Mouse (Mus musculus) neural tube, embryonic 14.5 days (tissue): ENCODE measurements around the gene Myl6b. TPM values are rescaled to one million over a fixed set of nuclear protein-coding genes. Genes with fewer than 3 reads are reported as not detected.

Source experiments
- ATAC-seq: fragments of 200-750 bp; cut with Nextera tagmentation; 2 replicates; pipeline ENCODE4 v1.8.0; 2017; ENCODE audit warnings: low read depth, mild to moderate bottlenecking, moderate TSS enrichment, moderate library complexity
- H3K27ac ChIP-seq: fragments of 300-500 bp; sonication (generic); 2 replicates; pipeline ENCODE4 v1.5.1; 2014; ENCODE audit warnings: low read depth, mild to moderate bottlenecking, control low read depth, low read length, moderate library complexity, mixed read lengths
- H3K27me3 ChIP-seq: fragments of 300-500 bp; sonication (generic); 2 replicates; pipeline ENCODE4 v1.6.1; 2014; ENCODE audit warnings: low read length; ENCODE audit not compliant: control insufficient read depth, insufficient read depth
- H3K36me3 ChIP-seq: fragments of 300-500 bp; sonication (generic); 2 replicates; pipeline ENCODE4 v1.6.1; 2014; ENCODE audit warnings: low read length, mixed read lengths; ENCODE audit not compliant: control insufficient read depth, insufficient read depth
- H3K4me1 ChIP-seq: fragments of 300-500 bp; sonication (generic); 2 replicates; pipeline ENCODE4 v1.6.1; 2014; ENCODE audit warnings: low read length; ENCODE audit not compliant: control insufficient read depth, insufficient read depth
- H3K4me2 ChIP-seq: fragments of 300-500 bp; sonication (generic); 2 replicates; pipeline ENCODE4 v1.6.1; 2014; ENCODE audit warnings: mild to moderate bottlenecking, low read depth, low read length, control low read depth
- H3K4me3 ChIP-seq: fragments of 300-500 bp; sonication (generic); 2 replicates; pipeline ENCODE4 v1.5.1; 2014; ENCODE audit warnings: low read depth, low read length, control low read depth, mixed read lengths
- H3K9ac ChIP-seq: fragments of 300-500 bp; sonication (generic); replicated peaks from 2 replicates; pipeline ENCODE4 v1.6.1; 2014; ENCODE audit warnings: low read depth, mild to moderate bottlenecking, control low read depth, low read length, mixed read lengths
- H3K9me3 ChIP-seq: fragments of 300-500 bp; sonication (generic); 2 replicates; pipeline ENCODE4 v1.6.1; 2016; ENCODE audit warnings: low read length; ENCODE audit not compliant: control insufficient read depth
- WGBS: fragments of 180-500 bp; shearing (Covaris S2); extraction: QIAGEN DNeasy Blood & Tissue Kit; methylation state at CpG from one replicate; pipeline ENCODE4 v1.1.7; 2014; 5-methylcytosine and 5-hydroxymethylcytosine counted together
- polyA plus RNA-seq: library from polyadenylated mRNA; unstranded; fragments of >200 nt; fragmentation: Nextera tagmentation; extraction: Ambion mirVana; gene quantifications from 2 replicates; pipeline ENCODE4 v1.2.1, GENCODE M21; 2014

Myl6b gene
- polyA plus RNA-seq, 1 experiment from 2014 or later = 8.9 TPM

DNA sequence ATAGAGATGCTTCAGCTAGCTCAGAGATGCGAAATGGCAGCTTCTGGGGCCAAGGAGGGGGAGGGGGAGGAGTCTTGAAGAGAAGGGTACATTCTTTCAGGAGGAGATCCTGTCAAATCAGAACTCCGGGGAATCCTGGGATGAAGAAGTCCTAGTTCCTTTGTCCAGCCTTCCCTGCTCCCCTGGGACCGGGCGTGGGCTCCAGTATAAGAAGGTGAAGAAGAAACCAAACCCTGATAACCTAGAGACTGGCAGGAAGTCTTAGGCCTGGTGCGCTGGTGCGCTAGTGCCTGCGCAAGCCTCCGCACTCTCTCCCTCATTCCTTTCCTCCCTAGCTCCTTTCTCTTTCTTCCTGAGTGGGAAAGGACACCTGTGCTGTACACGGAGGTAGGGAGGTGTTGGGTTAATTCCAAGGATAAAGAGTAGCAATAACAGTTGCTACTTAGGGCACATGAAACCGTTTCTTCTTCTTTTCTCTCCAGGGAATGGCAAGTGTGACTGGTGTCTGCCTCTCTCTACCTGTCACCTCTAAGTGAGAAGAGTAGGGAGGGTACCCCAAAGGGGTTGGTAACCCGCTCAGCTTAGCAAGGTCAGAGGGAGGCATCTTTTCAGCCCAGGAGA, 25.7 kb upstream of the Myl6b start:
- Histone ChIP-seq H3K27ac (peak overlapping the region; percentile 56), H3K36me3 (no peaks in the 10 kb centered on the region)

GRCm38 (mm10) chr10:128522351-128522750, 23.9 kb upstream of the Myl6b start:
- 76% methylated on average over 6 of the region's 6 CpGs for WGBS

More for the DNA sequence above, 25.7 kb upstream of the Myl6b start:
- no peaks in the 10 kb centered on the region for H3K27me3 ChIP-seq
- ATAC-seq = no peak
- no peaks in the 10 kb centered on the region for H3K9me3 ChIP-seq
- peak overlapping the region; percentile 62 for H3K9ac ChIP-seq
- 13% methylated on average over 11 of the region's 11 CpGs for WGBS
- peak overlapping the region; percentile 65 for H3K4me3 ChIP-seq
- H3K4me1 ChIP-seq = peaks cover 7% of the 10 kb centered on the region; the same call in 1 of the 2 replicates
- H3K4me2 ChIP-seq = peak overlapping the region; percentile 99

GRCm38 (mm10) chr10:128520591-128520990, 22.1 kb upstream of the Myl6b start:
- Histone ChIP-seq H3K4me1 (0 out of 2 replicates have a peak, but pooled peaks cover 3% of the 10 kb centered on the region), H3K36me3 (0 out of 2 replicates have a peak, but pooled peaks cover 6% of the 10 kb centered on the region), H3K4me3 (no peak overlapping the region), H3K9ac (no peak overlapping the region), H3K27ac (no peak overlapping the region), H3K9me3 (no peaks in the 10 kb centered on the region), H3K27me3 (no peaks in the 10 kb centered on the region; the same call in 1 of the 2 replicates), H3K4me2 (no peak overlapping the region)
- no peak for ATAC-seq
- WGBS = 86% methylated on average over 16 of the region's 16 CpGs

More at GRCm38 (mm10) chr10:128522351-128522750, 23.9 kb upstream of the Myl6b start:
- no peaks in the 10 kb centered on the region for H3K9me3 ChIP-seq
- ATAC-seq = no peak
- no peaks in the 10 kb centered on the region for H3K27me3 ChIP-seq
- peaks cover 7% of the 10 kb centered on the region; the same call in 1 of the 2 replicates for H3K4me1 ChIP-seq
- H3K4me3 ChIP-seq = no peak overlapping the region
- no peaks in the 10 kb centered on the region for H3K36me3 ChIP-seq
- no peak overlapping the region for H3K27ac ChIP-seq
- no peak overlapping the region for H3K9ac ChIP-seq
- H3K4me2 ChIP-seq = no peak overlapping the region

DNA sequence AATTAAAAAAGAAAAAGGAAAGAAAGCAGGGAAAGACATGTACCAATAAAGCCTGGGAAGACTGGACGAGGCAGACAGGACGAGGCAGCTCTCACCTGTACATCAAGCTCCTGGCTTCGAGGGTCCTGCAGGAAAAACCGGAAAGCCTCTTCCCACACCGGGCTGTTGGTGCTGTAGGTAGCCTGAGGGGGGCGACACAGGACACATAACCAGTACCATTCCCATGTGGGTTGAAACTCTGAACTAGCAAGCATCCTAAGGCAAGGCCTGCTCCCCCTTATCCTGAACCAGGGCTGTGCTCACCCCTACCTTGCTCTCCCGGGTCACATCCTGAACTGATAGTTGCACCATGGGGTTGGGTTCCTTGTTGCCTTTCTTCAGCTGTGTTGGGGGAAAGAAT, 20.3 kb upstream of the Myl6b start:
- H3K9ac ChIP-seq = no peak overlapping the region
- no peak overlapping the region for H3K27ac ChIP-seq
- H3K4me1 ChIP-seq = no peaks in the 10 kb centered on the region
- WGBS = 77% methylated on average over 7 of the region's 7 CpGs
- no peaks in the 10 kb centered on the region; the same call in 1 of the 2 replicates for H3K27me3 ChIP-seq
- no peak for ATAC-seq
- no peak overlapping the region for H3K4me3 ChIP-seq
- 0 out of 2 replicates have a peak, but pooled peaks cover 6% of the 10 kb centered on the region for H3K36me3 ChIP-seq
- no peaks in the 10 kb centered on the region for H3K9me3 ChIP-seq
- H3K4me2 ChIP-seq = no peak overlapping the region

DNA sequence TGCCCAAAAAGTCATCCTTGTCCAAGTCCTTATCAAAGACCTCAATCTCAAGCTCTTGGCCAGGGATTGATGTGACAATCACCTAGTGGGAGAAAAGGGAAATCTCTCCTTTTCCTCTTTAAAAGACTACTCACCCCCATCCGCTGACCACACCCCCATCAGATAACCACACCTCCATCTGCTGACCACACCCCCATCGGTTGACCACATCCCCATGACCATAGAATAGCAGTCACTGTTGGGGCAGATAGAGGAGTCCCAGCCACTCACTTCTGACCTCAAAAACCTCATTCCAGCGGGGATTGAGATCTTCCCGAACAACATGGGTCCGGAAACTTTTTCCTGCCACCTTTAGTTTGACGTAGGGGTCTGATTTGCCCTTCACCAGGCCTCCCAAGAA, 18.2 kb upstream of the Myl6b start:
- no peak overlapping the region for H3K27ac ChIP-seq
- peaks cover 15% of the 10 kb centered on the region; the same call in 1 of the 2 replicates for H3K36me3 ChIP-seq
- no peak for ATAC-seq
- no peaks in the 10 kb centered on the region for H3K9me3 ChIP-seq
- no peak overlapping the region for H3K4me2 ChIP-seq
- WGBS = 27% methylated on average over 6 of the region's 6 CpGs
- H3K27me3 ChIP-seq = no peaks in the 10 kb centered on the region; the same call in 1 of the 2 replicates
- H3K9ac ChIP-seq = no peak overlapping the region
- H3K4me1 ChIP-seq = no peaks in the 10 kb centered on the region
- no peak overlapping the region for H3K4me3 ChIP-seq

DNA sequence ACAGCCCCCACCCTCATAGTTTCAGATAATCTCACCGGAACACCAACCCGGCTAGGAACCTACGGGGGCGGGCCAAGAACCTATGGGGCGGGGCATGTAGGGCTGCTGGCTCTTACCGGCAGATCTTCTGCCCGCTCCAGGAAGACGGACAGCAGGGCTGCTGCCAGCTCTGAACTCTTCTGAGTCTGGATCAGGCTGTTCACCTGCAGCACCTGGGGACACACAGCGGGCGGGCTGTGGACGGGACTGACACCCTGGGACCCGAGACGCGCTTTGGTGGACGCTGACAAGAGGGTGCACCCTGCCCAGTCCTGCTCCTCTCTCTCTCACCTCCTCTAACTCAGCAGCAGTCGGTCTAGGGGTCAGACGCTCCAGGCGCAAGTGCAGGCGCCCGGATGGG, 17.5 kb upstream of the Myl6b start:
- Histone ChIP-seq H3K4me3 (no peak overlapping the region), H3K4me2 (no peak overlapping the region), H3K27ac (no peak overlapping the region), H3K27me3 (no peaks in the 10 kb centered on the region; the same call in 1 of the 2 replicates), H3K9ac (no peak overlapping the region), H3K9me3 (no peaks in the 10 kb centered on the region), H3K36me3 (peaks cover 15% of the 10 kb centered on the region; the same call in 1 of the 2 replicates), H3K4me1 (no peaks in the 10 kb centered on the region)
- 0 out of 2 replicates have a peak, but pooled peaks have one; percentile 34 for ATAC-seq
- WGBS = 25% methylated on average over 20 of the region's 20 CpGs

- Histone ChIP-seq H3K27ac (no peak overlapping the region), H3K27me3 (no peaks in the 10 kb centered on the region; the same call in 1 of the 2 replicates), H3K9ac (no peak overlapping the region), H3K4me1 (no peaks in the 10 kb centered on the region), H3K4me2 (no peak overlapping the region), H3K4me3 (no peak overlapping the region), H3K9me3 (no peaks in the 10 kb centered on the region), H3K36me3 (peaks cover 19% of the 10 kb centered on the region; the same call in 1 of the 2 replicates)
- no peak for ATAC-seq
- WGBS = 87% methylated on average over 4 of the region's 4 CpGs
These were observed 16.6 kb upstream of the Myl6b start for GRCm38 (mm10) chr10:128515044-128515443.

DNA sequence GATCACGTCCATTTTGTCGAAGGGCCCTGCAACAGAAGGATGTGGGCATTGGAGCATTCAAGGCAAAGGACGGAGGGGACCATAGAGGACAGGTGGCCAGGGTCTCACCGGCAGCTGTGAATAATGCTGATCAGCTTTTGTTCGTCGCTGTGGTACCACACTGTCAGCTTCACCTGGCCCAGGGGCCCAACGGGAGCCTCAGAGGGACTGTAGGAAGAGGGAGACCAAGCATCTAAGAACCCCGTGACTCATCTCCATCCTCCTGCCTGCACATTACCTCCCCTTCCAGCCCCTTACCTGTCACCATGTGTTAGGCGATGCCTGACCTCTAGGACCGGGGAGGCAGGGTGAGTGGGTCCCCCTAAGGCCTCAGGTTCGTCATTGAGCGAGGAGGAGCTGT, 13.3 kb upstream of the Myl6b start:
- ATAC-seq = no peak
- Histone ChIP-seq H3K27ac (no peak overlapping the region), H3K36me3 (peaks cover 18% of the 10 kb centered on the region; the same call in 1 of the 2 replicates)

DNA sequence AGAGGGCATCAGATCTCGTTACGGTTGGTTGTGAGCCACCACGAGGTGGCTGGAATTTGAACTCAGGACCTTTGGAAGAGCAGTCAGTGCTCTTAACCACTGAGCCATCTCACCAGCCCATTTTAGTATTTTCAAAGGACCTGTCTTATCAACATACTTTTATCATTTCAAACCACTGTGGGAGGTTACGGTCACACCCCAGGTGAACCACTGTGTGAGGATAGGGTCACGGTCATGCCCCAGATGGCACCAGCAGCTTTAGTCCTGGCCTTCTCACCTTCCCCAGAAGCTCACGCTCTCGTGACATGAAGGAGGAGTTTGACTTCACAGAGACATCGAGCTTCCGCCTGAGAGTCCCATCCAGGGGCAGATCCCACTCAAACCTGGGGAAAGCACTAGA, 12.7 kb upstream of the Myl6b start:
- WGBS = 94% methylated on average over 9 of the region's 9 CpGs
- no peaks in the 10 kb centered on the region for H3K4me1 ChIP-seq
- no peaks in the 10 kb centered on the region for H3K9me3 ChIP-seq
- H3K4me3 ChIP-seq = no peak overlapping the region
- H3K27ac ChIP-seq = no peak overlapping the region
- no peak overlapping the region for H3K4me2 ChIP-seq
- H3K36me3 ChIP-seq = peaks cover 17% of the 10 kb centered on the region; the same call in 1 of the 2 replicates
- H3K27me3 ChIP-seq = no peaks in the 10 kb centered on the region
- H3K9ac ChIP-seq = no peak overlapping the region
- no peak for ATAC-seq

More for the DNA sequence above, 13.3 kb upstream of the Myl6b start:
- 87% methylated on average over 12 of the region's 12 CpGs for WGBS
- Histone ChIP-seq H3K4me1 (no peaks in the 10 kb centered on the region), H3K9ac (no peak overlapping the region), H3K9me3 (no peaks in the 10 kb centered on the region), H3K4me2 (no peak overlapping the region), H3K4me3 (no peak overlapping the region), H3K27me3 (no peaks in the 10 kb centered on the region; the same call in 1 of the 2 replicates)
